Mouse (Mus musculus) hindbrain, postnatal 0 days (tissue): ENCODE measurements around the gene Exph5. TPM values are rescaled to one million over a fixed set of nuclear protein-coding genes. Genes with fewer than 3 reads are reported as not detected.

Source experiments
- ATAC-seq: fragments of 200-750 bp; cut with Nextera tagmentation; 2 replicates; pipeline ENCODE4 v1.8.0; 2017; ENCODE audit warnings: mild to moderate bottlenecking, moderate TSS enrichment, moderate library complexity
- DNase-seq: peaks from one replicate; pipeline ENCODE4 v3.0.0-alpha.2; 2015; ENCODE audit warnings: low spot score
- H3K27ac ChIP-seq: fragments of 300-500 bp; sonication (generic); 2 replicates; pipeline ENCODE4 v1.5.1; 2014; ENCODE audit warnings: mild to moderate bottlenecking
- H3K27me3 ChIP-seq: fragments of 300-500 bp; sonication (generic); 2 replicates; pipeline ENCODE4 v1.6.1; 2014; ENCODE audit warnings: low read length, mixed read lengths; ENCODE audit not compliant: insufficient read depth
- H3K36me3 ChIP-seq: fragments of 300-500 bp; sonication (generic); 2 replicates; pipeline ENCODE4 v1.6.1; 2014; ENCODE audit warnings: low read length, mixed read lengths; ENCODE audit not compliant: insufficient read depth
- H3K4me1 ChIP-seq: fragments of 300-500 bp; sonication (generic); 2 replicates; pipeline ENCODE4 v1.6.1; 2014; ENCODE audit warnings: antibody characterized with exemption, low read length, mixed read lengths; ENCODE audit not compliant: insufficient read depth
- H3K4me2 ChIP-seq: fragments of 300-500 bp; sonication (generic); 2 replicates; pipeline ENCODE4 v1.6.1; 2014; ENCODE audit warnings: low read depth, mild to moderate bottlenecking, low read length, moderate library complexity, mixed read lengths
- H3K4me3 ChIP-seq: fragments of 300-500 bp; sonication (generic); 2 replicates; pipeline ENCODE4 v1.5.1; 2014; ENCODE audit warnings: low read length
- H3K9ac ChIP-seq: fragments of 300-500 bp; sonication (generic); replicated peaks from 2 replicates; pipeline ENCODE4 v1.6.1; 2014; ENCODE audit warnings: mild to moderate bottlenecking, low read length, moderate library complexity, mixed read lengths
- H3K9me3 ChIP-seq: fragments of 300-500 bp; sonication (generic); 2 replicates; pipeline ENCODE4 v1.6.1; 2016; ENCODE audit warnings: low read length, mixed read lengths
- CTCF ChIP-seq: IDR thresholded peaks from 2 replicates; pipeline ENCODE4 v1.5.1; 2016; ENCODE audit warnings: antibody characterized with exemption, control low read depth, low read depth
- WGBS: fragments of 180-500 bp; shearing (Covaris S2); extraction: QIAGEN DNeasy Blood & Tissue Kit; methylation state at CpG from one replicate; pipeline ENCODE4 v1.1.7; 2014; 5-methylcytosine and 5-hydroxymethylcytosine counted together
- polyA plus RNA-seq: library from polyadenylated mRNA; unstranded; fragments of >200 nt; fragmentation: Nextera tagmentation; extraction: Ambion mirVana; gene quantifications from 2 replicates; pipeline ENCODE4 v1.2.1, GENCODE M21; 2015
- total RNA-seq: library from RNA; depleted of rRNA; stranded (reverse); fragments of >200 nt; gene quantifications from 2 replicates; pipeline ENCODE4 v1.2.3, GENCODE M21; 2014

The Exph5 gene
- total and polyA plus RNA-seq, 2 experiments from 2014 or later, result 0.36 to 0.99 TPM

GRCm38 (mm10) chr9:53312981-53313380 lies 11.5 kb downstream of the Exph5 start:
- no peaks in the 10 kb centered on the region for H3K27me3 ChIP-seq
- no peak for TF ChIP-seq CTCF
- no peaks in the 10 kb centered on the region for H3K36me3 ChIP-seq
- H3K27ac ChIP-seq, result no peak overlapping the region
- H3K9me3 ChIP-seq, result no peaks in the 10 kb centered on the region
- no peak overlapping the region for H3K9ac ChIP-seq
- DNase-seq (no peak), ATAC-seq (no peak)
- 100% methylated on average over 1 of the region's 1 CpGs for WGBS
- H3K4me1 ChIP-seq, result no peaks in the 10 kb centered on the region
- H3K4me2 ChIP-seq, result no peak overlapping the region
- H3K4me3 ChIP-seq, result no peak overlapping the region

GRCm38 (mm10) chr9:53320894-53321650 lies 19.6 kb downstream of the Exph5 start:
- Histone ChIP-seq H3K4me1 (no peaks in the 10 kb centered on the region), H3K9me3 (no peaks in the 10 kb centered on the region), H3K4me3 (no peak overlapping the region), H3K9ac (no peak overlapping the region), H3K4me2 (peak overlapping the region; percentile 27; the same call in 1 of the 2 replicates), H3K36me3 (no peaks in the 10 kb centered on the region), H3K27me3 (no peaks in the 10 kb centered on the region), H3K27ac (peak overlapping the region; percentile 69; the same call in 1 of the 2 replicates)
- DNase-seq, result peak; percentile 77
- ATAC-seq, result peak; percentile 84
- WGBS, result 33% methylated on average over 10 of the region's 10 CpGs
- TF ChIP-seq CTCF, result no peak

- no peak overlapping the region for H3K9ac ChIP-seq
- ATAC-seq, result 0 out of 2 replicates have a peak, but pooled peaks have one; percentile 49
- WGBS, result 61% methylated on average over 8 of the region's 8 CpGs
Measured at GRCm38 (mm10) chr9:53321683-53322082, 20.2 kb downstream of the Exph5 start.

GRCm38 (mm10) chr9:53323419-53324251 lies 22.2 kb downstream of the Exph5 start:
- no peak overlapping the region for H3K4me2 ChIP-seq
- H3K9ac ChIP-seq, result no peak overlapping the region
- no peaks in the 10 kb centered on the region for H3K4me1 ChIP-seq
- no peaks in the 10 kb centered on the region for H3K36me3 ChIP-seq
- DNase-seq, result peak; percentile 22
- no peak overlapping the region for H3K4me3 ChIP-seq
- no peak overlapping the region for H3K27ac ChIP-seq
- 75% methylated on average over 10 of the region's 10 CpGs for WGBS
- TF ChIP-seq CTCF, result peak; percentile 33; the same call in 1 of the 2 replicates
- ATAC-seq, result no peak
- no peaks in the 10 kb centered on the region for H3K27me3 ChIP-seq
- no peaks in the 10 kb centered on the region for H3K9me3 ChIP-seq

More at GRCm38 (mm10) chr9:53321683-53322082, 20.2 kb downstream of the Exph5 start:
- H3K9me3 ChIP-seq, result no peaks in the 10 kb centered on the region
- no peak for DNase-seq
- H3K4me2 ChIP-seq, result peak overlapping the region; percentile 27; the same call in 1 of the 2 replicates
- H3K4me1 ChIP-seq, result no peaks in the 10 kb centered on the region
- TF ChIP-seq CTCF, result no peak
- H3K36me3 ChIP-seq, result no peaks in the 10 kb centered on the region
- peak overlapping the region; percentile 69 for H3K27ac ChIP-seq
- H3K27me3 ChIP-seq, result no peaks in the 10 kb centered on the region
- no peak overlapping the region for H3K4me3 ChIP-seq

- no peak overlapping the region for H3K4me3 ChIP-seq
- ATAC-seq, result no peak
- H3K36me3 ChIP-seq, result no peaks in the 10 kb centered on the region
- 73% methylated on average over 4 of the region's 4 CpGs for WGBS
- TF ChIP-seq CTCF, result no peak
- no peak overlapping the region for H3K4me2 ChIP-seq
- no peaks in the 10 kb centered on the region for H3K27me3 ChIP-seq
- H3K27ac ChIP-seq, result no peak overlapping the region
- H3K4me1 ChIP-seq, result no peaks in the 10 kb centered on the region
- DNase-seq, result no peak
- no peak overlapping the region for H3K9ac ChIP-seq
- no peaks in the 10 kb centered on the region for H3K9me3 ChIP-seq
Measured at GRCm38 (mm10) chr9:53325363-53326090, 24.1 kb downstream of the Exph5 start.

GRCm38 (mm10) chr9:53328203-53328602 lies 26.7 kb downstream of the Exph5 start:
- Histone ChIP-seq H3K36me3 (no peaks in the 10 kb centered on the region), H3K4me2 (no peak overlapping the region), H3K27me3 (no peaks in the 10 kb centered on the region), H3K27ac (no peak overlapping the region), H3K4me3 (no peak overlapping the region), H3K9ac (no peak overlapping the region), H3K4me1 (no peaks in the 10 kb centered on the region), H3K9me3 (no peaks in the 10 kb centered on the region)
- no peak for TF ChIP-seq CTCF
- ATAC-seq (no peak), DNase-seq (no peak)
- WGBS, result 99% methylated on average over 2 of the region's 2 CpGs
